Mouse (Mus musculus): ENCODE data around the gene Ap3b1. TPM values are rescaled to one million over a fixed set of nuclear protein-coding genes. Genes with fewer than 3 reads are reported as not detected.

Gene Ap3b1
- polyA plus RNA-seq, 1 experiment from 2014 or later = 48.5 TPM

DNA sequence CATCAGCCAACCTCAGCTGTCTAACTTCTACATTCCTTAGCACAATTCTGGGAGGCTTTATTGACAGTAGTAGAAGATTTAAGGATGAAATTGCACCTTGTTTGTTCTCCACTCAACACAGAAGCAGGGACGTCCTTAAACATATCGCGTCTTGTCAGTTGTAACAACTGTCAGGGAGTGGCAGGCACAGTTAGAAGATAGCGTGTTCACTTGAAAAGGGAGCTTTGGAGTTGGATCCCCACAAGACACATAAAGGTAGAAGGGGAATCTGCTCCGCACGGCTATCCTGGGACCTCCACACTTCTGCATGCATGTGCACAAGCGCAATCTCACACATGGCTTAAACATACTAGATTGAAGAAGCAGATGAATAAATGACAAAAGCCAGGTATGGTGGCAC is 183.3 kb downstream of the Ap3b1 start:
- H3K9me3 ChIP-seq (ENCODE audit: control insufficient read depth, low read depth, low read length) = no peaks in the 10 kb centered on the region
- no peak overlapping the region for H3K4me2 ChIP-seq (replicated peaks; ENCODE audit: low read depth, low read length)
- H3K27me3 ChIP-seq (ENCODE audit: control insufficient read depth, insufficient read depth, low read length) = no peaks in the 10 kb centered on the region
- no peak overlapping the region for H3K4me3 ChIP-seq (ENCODE audit: low read depth, low read length)
- no peak overlapping the region for H3K9ac ChIP-seq (replicated peaks; ENCODE audit: low read depth, low read length)
- H3K27ac ChIP-seq (ENCODE audit: low read length) = no peak overlapping the region
- H3K4me1 ChIP-seq (ENCODE audit: control insufficient read depth, insufficient read depth, low read length) = 0 out of 2 replicates have a peak, but pooled peaks cover 3% of the 10 kb centered on the region
- 87% methylated on average over 7 of the region's 7 CpGs for WGBS
- no peaks in the 10 kb centered on the region for H3K36me3 ChIP-seq (ENCODE audit: control insufficient read depth, insufficient read depth, low read length)
- no peak for ATAC-seq (ENCODE audit: insufficient number of reproducible peaks, insufficient read depth, low FRiP score, low read depth)

DNA sequence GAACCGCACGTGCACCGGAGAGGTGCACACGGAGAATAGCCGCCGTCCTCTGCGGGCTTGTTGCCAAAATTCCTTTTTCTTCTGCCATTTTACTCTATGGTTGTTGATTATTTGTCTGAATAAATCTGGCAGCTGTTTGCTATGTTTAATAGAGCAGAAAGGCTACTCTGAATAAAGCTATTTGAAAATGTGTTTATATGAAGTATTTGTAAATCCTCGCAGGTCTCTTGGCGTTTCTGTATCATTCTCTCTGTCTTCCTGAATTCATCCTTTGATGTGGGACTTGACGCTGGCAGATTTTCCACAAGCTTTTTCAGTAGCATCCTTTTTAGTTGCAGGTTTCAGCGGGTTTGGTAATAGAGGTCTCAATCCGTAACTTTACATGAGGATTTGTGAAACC is 185.5 kb downstream of the Ap3b1 start:
- no peaks in the 10 kb centered on the region for H3K9me3 ChIP-seq (ENCODE audit: control insufficient read depth, low read depth, low read length)
- H3K9ac ChIP-seq (replicated peaks; ENCODE audit: low read depth, low read length) = no peak overlapping the region
- H3K36me3 ChIP-seq (ENCODE audit: control insufficient read depth, insufficient read depth, low read length) = no peaks in the 10 kb centered on the region; the same call in 1 of the 2 replicates
- 0 out of 2 replicates have a peak, but pooled peaks cover 9% of the 10 kb centered on the region for H3K4me1 ChIP-seq (ENCODE audit: control insufficient read depth, insufficient read depth, low read length)
- no peak overlapping the region for H3K4me3 ChIP-seq (ENCODE audit: low read depth, low read length)
- H3K4me2 ChIP-seq (replicated peaks; ENCODE audit: low read depth, low read length) = no peak overlapping the region
- no peak for ATAC-seq (ENCODE audit: insufficient number of reproducible peaks, insufficient read depth, low FRiP score, low read depth)
- 59% methylated on average over 12 of the region's 12 CpGs for WGBS
- H3K27me3 ChIP-seq (ENCODE audit: control insufficient read depth, insufficient read depth, low read length) = no peaks in the 10 kb centered on the region
- no peak overlapping the region for H3K27ac ChIP-seq (ENCODE audit: low read length)

DNA sequence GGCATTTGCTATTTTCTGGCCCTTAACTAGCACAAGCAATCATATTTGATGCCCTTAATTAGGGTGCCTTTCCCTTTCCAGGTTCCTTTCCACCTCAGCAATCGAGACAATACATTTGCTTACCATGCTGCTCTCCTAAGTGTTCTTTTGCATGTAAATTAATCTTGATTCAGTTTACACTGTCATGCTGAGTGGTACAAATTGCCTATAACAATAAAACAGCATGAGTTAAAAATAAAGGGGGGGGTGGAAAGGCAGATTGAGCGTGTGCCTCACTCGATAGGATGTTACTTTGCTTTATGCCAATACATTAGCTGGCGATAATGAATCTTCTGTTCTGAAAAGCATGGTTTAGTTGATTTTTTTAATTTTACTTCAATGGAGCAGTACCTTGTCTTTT is 187.0 kb downstream of the Ap3b1 start:
- Histone ChIP-seq H3K27me3 (ENCODE audit: control insufficient read depth, insufficient read depth, low read length) (no peaks in the 10 kb centered on the region), H3K27ac (ENCODE audit: low read length) (no peak overlapping the region), H3K9me3 (ENCODE audit: control insufficient read depth, low read depth, low read length) (no peaks in the 10 kb centered on the region), H3K4me3 (ENCODE audit: low read depth, low read length) (no peak overlapping the region), H3K4me2 (replicated peaks; ENCODE audit: low read depth, low read length) (no peak overlapping the region), H3K36me3 (ENCODE audit: control insufficient read depth, insufficient read depth, low read length) (no peaks in the 10 kb centered on the region; the same call in 1 of the 2 replicates), H3K9ac (replicated peaks; ENCODE audit: low read depth, low read length) (no peak overlapping the region), H3K4me1 (ENCODE audit: control insufficient read depth, insufficient read depth, low read length) (0 out of 2 replicates have a peak, but pooled peaks cover 9% of the 10 kb centered on the region)
- WGBS = 65% methylated on average over 4 of the region's 4 CpGs
- ATAC-seq (ENCODE audit: insufficient number of reproducible peaks, insufficient read depth, low FRiP score, low read depth) = no peak

DNA sequence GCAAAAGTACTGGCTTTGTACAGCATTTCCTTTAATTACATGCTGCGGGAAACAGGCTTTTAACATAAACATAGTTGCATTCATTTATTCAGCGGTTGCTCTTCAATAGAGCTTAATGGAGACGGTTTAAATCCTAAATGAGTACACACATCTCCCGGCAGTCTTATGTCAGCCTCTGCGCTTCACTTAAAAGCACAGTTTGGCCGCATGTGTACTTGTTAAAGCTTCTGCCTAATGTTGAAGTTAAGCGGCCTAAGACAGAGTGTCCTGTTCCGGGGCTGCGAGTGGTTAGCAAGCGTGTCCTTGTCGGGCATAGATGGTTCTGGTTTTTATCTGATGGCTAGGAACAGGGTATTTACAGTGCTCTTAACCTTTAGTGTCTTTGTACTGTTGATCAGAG is 187.5 kb downstream of the Ap3b1 start:
- no peak overlapping the region for H3K4me2 ChIP-seq (replicated peaks; ENCODE audit: low read depth, low read length)
- no peak for ATAC-seq (ENCODE audit: insufficient number of reproducible peaks, insufficient read depth, low FRiP score, low read depth)
- H3K27ac ChIP-seq (ENCODE audit: low read length) = no peak overlapping the region
- H3K27me3 ChIP-seq (ENCODE audit: control insufficient read depth, insufficient read depth, low read length) = no peaks in the 10 kb centered on the region
- H3K9ac ChIP-seq (replicated peaks; ENCODE audit: low read depth, low read length) = no peak overlapping the region
- no peaks in the 10 kb centered on the region for H3K9me3 ChIP-seq (ENCODE audit: control insufficient read depth, low read depth, low read length)
- WGBS = 53% methylated on average over 11 of the region's 11 CpGs
- H3K4me1 ChIP-seq (ENCODE audit: control insufficient read depth, insufficient read depth, low read length) = 0 out of 2 replicates have a peak, but pooled peaks cover 9% of the 10 kb centered on the region
- H3K4me3 ChIP-seq (ENCODE audit: low read depth, low read length) = no peak overlapping the region
- H3K36me3 ChIP-seq (ENCODE audit: control insufficient read depth, insufficient read depth, low read length) = no peaks in the 10 kb centered on the region; the same call in 1 of the 2 replicates

DNA sequence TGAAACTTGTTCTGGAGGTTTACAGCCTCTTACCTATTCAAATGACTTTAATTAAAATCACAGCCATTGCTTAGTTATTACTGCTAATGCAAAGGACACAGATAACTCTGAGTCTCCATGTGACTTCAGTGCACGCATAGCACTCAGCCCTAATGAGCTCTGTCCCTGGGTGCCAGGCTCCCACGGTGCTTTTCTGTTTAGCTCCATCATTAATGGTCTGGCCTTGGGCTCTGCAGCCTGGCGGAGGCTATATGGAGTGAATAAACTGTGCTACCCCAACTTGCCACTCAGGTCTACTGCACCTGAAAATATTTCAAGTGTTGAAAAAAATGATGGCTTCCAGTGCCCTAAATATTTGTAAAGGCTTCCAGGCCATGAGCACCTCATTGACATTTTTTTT is 190.8 kb downstream of the Ap3b1 start:
- Histone ChIP-seq H3K9me3 (ENCODE audit: control insufficient read depth, low read depth, low read length) (no peaks in the 10 kb centered on the region), H3K4me2 (replicated peaks; ENCODE audit: low read depth, low read length) (no peak overlapping the region), H3K36me3 (ENCODE audit: control insufficient read depth, insufficient read depth, low read length) (no peaks in the 10 kb centered on the region; the same call in 1 of the 2 replicates), H3K27me3 (ENCODE audit: control insufficient read depth, insufficient read depth, low read length) (no peaks in the 10 kb centered on the region), H3K27ac (ENCODE audit: low read length) (no peak overlapping the region), H3K4me1 (ENCODE audit: control insufficient read depth, insufficient read depth, low read length) (0 out of 2 replicates have a peak, but pooled peaks cover 5% of the 10 kb centered on the region), H3K4me3 (ENCODE audit: low read depth, low read length) (no peak overlapping the region), H3K9ac (replicated peaks; ENCODE audit: low read depth, low read length) (no peak overlapping the region)
- 55% methylated on average over 3 of the region's 3 CpGs for WGBS
- no peak for ATAC-seq (ENCODE audit: insufficient number of reproducible peaks, insufficient read depth, low FRiP score, low read depth)

DNA sequence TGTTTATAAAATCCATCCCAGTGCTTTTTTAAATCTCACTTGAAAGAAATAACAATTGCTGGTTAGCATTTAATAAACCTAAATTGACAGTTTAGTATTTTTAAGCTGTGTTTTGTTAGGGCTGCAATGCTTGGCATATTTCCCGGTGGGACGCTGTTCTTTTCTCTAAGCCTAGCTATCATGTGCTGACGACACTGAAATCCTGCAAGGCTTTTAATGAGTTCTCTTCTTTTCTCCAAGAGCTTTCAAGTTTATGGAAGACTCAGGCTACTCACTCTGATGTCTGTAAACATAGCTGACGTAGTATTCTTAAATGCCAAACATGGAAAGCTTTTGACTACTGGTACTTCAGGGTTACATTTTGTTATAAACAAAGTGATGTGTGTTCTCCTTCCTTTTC is 191.3 kb downstream of the Ap3b1 start:
- no peaks in the 10 kb centered on the region; the same call in 1 of the 2 replicates for H3K36me3 ChIP-seq (ENCODE audit: control insufficient read depth, insufficient read depth, low read length)
- H3K9ac ChIP-seq (replicated peaks; ENCODE audit: low read depth, low read length) = no peak overlapping the region
- no peak for ATAC-seq (ENCODE audit: insufficient number of reproducible peaks, insufficient read depth, low FRiP score, low read depth)
- H3K4me2 ChIP-seq (replicated peaks; ENCODE audit: low read depth, low read length) = no peak overlapping the region
- H3K4me1 ChIP-seq (ENCODE audit: control insufficient read depth, insufficient read depth, low read length) = 0 out of 2 replicates have a peak, but pooled peaks cover 5% of the 10 kb centered on the region
- no peak overlapping the region for H3K27ac ChIP-seq (ENCODE audit: low read length)
- no peaks in the 10 kb centered on the region for H3K9me3 ChIP-seq (ENCODE audit: control insufficient read depth, low read depth, low read length)
- no peaks in the 10 kb centered on the region for H3K27me3 ChIP-seq (ENCODE audit: control insufficient read depth, insufficient read depth, low read length)
- 31% methylated on average over 4 of the region's 4 CpGs for WGBS
- no peak overlapping the region for H3K4me3 ChIP-seq (ENCODE audit: low read depth, low read length)

DNA sequence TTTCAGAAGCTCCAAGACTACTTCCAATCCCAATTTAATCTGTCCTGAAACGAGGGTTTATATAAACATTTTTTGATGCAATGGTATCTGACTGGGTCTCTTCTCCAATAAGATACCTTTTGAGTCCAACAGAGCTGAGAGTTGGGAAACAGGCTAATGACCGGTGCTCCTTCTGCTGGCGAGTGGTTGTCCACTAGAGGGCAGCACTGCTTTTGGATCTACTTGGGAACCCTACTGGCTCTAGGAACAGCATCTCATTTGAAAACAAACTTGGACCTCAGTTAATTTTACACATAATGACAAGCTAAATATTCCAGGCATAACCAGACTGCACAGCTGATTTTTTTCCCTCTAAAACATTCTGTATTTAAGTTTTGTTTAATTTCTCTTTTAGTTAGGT is 201.3 kb downstream of the Ap3b1 start:
- H3K27me3 ChIP-seq (ENCODE audit: control insufficient read depth, insufficient read depth, low read length) = no peaks in the 10 kb centered on the region
- no peak overlapping the region for H3K4me3 ChIP-seq (ENCODE audit: low read depth, low read length)
- H3K4me1 ChIP-seq (ENCODE audit: control insufficient read depth, insufficient read depth, low read length) = 0 out of 2 replicates have a peak, but pooled peaks cover 6% of the 10 kb centered on the region
- H3K9me3 ChIP-seq (ENCODE audit: control insufficient read depth, low read depth, low read length) = no peaks in the 10 kb centered on the region
- H3K4me2 ChIP-seq (replicated peaks; ENCODE audit: low read depth, low read length) = no peak overlapping the region
- H3K27ac ChIP-seq (ENCODE audit: low read length) = no peak overlapping the region
- 2% methylated on average over 3 of the region's 3 CpGs for WGBS
- no peak overlapping the region for H3K9ac ChIP-seq (replicated peaks; ENCODE audit: low read depth, low read length)
- no peaks in the 10 kb centered on the region for H3K36me3 ChIP-seq (ENCODE audit: control insufficient read depth, insufficient read depth, low read length)
- ATAC-seq (ENCODE audit: insufficient number of reproducible peaks, insufficient read depth, low FRiP score, low read depth) = no peak

DNA sequence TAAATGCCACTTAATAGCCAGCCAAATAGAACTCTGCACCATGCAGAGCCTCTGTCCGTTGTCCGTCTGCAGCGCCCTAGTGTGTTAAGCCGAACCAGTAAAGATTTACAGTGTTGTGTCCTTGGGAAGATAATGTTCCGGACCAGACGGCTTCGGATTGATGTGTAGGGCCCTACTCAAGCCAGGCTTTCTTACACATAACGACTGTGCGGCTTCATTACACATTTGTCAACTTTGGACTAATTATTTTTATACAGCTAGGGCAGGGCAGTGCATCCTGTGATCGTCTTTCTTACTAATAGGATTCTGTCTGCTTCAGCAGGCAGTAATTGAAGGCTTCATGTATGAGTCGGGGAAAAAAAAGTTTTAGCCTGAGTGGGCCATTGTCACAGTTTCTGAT is 202.1 kb downstream of the Ap3b1 start:
- 75% methylated on average over 11 of the region's 11 CpGs for WGBS
- Histone ChIP-seq H3K36me3 (ENCODE audit: control insufficient read depth, insufficient read depth, low read length) (no peaks in the 10 kb centered on the region), H3K4me1 (ENCODE audit: control insufficient read depth, insufficient read depth, low read length) (0 out of 2 replicates have a peak, but pooled peaks cover 6% of the 10 kb centered on the region), H3K4me2 (replicated peaks; ENCODE audit: low read depth, low read length) (no peak overlapping the region), H3K27me3 (ENCODE audit: control insufficient read depth, insufficient read depth, low read length) (no peaks in the 10 kb centered on the region), H3K27ac (ENCODE audit: low read length) (no peak overlapping the region), H3K9me3 (ENCODE audit: control insufficient read depth, low read depth, low read length) (no peaks in the 10 kb centered on the region), H3K4me3 (ENCODE audit: low read depth, low read length) (no peak overlapping the region), H3K9ac (replicated peaks; ENCODE audit: low read depth, low read length) (no peak overlapping the region)
- no peak for ATAC-seq (ENCODE audit: insufficient number of reproducible peaks, insufficient read depth, low FRiP score, low read depth)
